Mouse (Mus musculus): Measurements from ENCODE around the gene Hrk.
A peak's percentile ranks its signal among the peaks of the same experiment; 100 is the strongest.

The Hrk gene

DNA sequence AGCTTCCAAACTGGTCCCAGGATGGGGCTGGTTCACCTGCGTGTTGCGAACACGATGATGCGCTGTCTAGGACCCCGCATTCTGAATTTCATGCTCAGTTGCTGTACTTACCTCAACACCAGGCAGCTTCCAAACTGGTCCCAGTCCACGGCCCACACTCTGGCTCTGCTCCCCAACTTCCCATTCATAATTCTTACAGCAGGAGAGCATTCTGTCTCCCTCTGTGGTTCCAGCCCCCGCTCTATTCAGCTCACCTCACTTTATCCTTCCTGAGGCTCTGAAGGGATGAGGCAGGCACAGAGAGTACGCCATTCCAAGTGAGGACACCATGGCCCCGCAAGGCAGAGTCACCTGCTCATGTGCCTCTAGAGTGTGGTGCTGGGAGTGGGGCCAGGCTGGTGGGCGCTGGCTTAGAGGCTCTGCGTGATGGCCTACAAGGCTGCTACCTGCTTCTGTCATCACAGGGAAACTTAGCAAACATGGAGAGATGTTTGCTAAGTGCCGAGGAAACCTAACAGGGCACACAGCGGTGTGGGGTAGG lies 65.7 kb downstream of the Hrk start:
- DNase-seq: no peak

DNA sequence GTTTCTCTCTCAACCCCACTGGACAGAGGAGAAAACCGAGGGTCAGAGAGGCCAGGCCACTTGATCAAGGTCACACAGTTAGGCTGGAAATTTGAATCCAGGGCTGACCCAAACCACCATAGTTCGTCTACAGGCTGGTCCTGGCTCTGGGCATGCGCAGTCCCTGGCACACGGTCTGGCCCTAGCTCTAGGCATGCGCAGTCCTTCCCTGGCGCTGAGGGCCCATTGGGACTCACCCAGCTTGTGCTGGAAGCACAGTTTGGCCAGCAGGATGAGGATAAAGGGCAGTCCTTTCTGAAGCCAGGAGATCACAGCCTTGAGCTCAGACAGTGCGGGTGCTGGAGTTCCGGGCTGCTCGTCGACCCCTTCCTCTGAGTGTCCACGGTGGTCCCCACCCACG lies 72.4 kb downstream of the Hrk start:
- DNase-seq: peak; percentile 31 to 53
